Mouse (Mus musculus): ENCODE data around the gene Tom1. TPM values are rescaled to one million over a fixed set of nuclear protein-coding genes. Genes with fewer than 3 reads are reported as not detected.

Gene Tom1
- polyA plus RNA-seq, 1 experiment from 2014 or later, result 34.6 TPM

- Histone ChIP-seq H3K4me2 (ENCODE audit: low read depth, low read length) (peak overlapping the region; percentile 72), H3K27ac (ENCODE audit: low read depth, low read length) (peak overlapping the region; percentile 60), H3K9me3 (ENCODE audit: control insufficient read depth, low read length) (no peaks in the 10 kb centered on the region), H3K4me1 (ENCODE audit: control insufficient read depth, insufficient read depth, low read length) (peaks cover 8% of the 10 kb centered on the region; the same call in 1 of the 2 replicates), H3K9ac (replicated peaks; ENCODE audit: low read depth, low read length) (peak overlapping the region; percentile 55), H3K36me3 (ENCODE audit: control insufficient read depth, insufficient read depth, low read length) (no peaks in the 10 kb centered on the region; the same call in 1 of the 2 replicates), H3K4me3 (ENCODE audit: low read depth, low read length) (peak overlapping the region; percentile 66), H3K27me3 (ENCODE audit: control insufficient read depth, insufficient read depth, low read length) (no peaks in the 10 kb centered on the region)
- peak; percentile 10; the same call in 1 of the 2 replicates for ATAC-seq (ENCODE audit: low read depth)
- under 1% methylated on average over 17 of the region's 17 CpGs for WGBS
Observed at GRCm38 (mm10) chr8:75034285-75034684, 780 bp downstream of the Tom1 start.

GRCm38 (mm10) chr8:75035640-75036039 lies 2.1 kb downstream of the Tom1 start:
- peaks cover 8% of the 10 kb centered on the region; the same call in 1 of the 2 replicates for H3K4me1 ChIP-seq (ENCODE audit: control insufficient read depth, insufficient read depth, low read length)
- no peak for ATAC-seq (ENCODE audit: low read depth)
- H3K4me3 ChIP-seq (ENCODE audit: low read depth, low read length), result no peak overlapping the region
- no peaks in the 10 kb centered on the region for H3K9me3 ChIP-seq (ENCODE audit: control insufficient read depth, low read length)
- no peak overlapping the region for H3K27ac ChIP-seq (ENCODE audit: low read depth, low read length)
- no peak overlapping the region for H3K9ac ChIP-seq (replicated peaks; ENCODE audit: low read depth, low read length)
- no peaks in the 10 kb centered on the region for H3K27me3 ChIP-seq (ENCODE audit: control insufficient read depth, insufficient read depth, low read length)
- no peaks in the 10 kb centered on the region; the same call in 1 of the 2 replicates for H3K36me3 ChIP-seq (ENCODE audit: control insufficient read depth, insufficient read depth, low read length)
- no peak overlapping the region for H3K4me2 ChIP-seq (ENCODE audit: low read depth, low read length)

GRCm38 (mm10) chr8:75038497-75038896 lies 5.0 kb downstream of the Tom1 start:
- no peak overlapping the region for H3K4me3 ChIP-seq (ENCODE audit: low read depth, low read length)
- H3K36me3 ChIP-seq (ENCODE audit: control insufficient read depth, insufficient read depth, low read length), result no peaks in the 10 kb centered on the region
- H3K27me3 ChIP-seq (ENCODE audit: control insufficient read depth, insufficient read depth, low read length), result no peaks in the 10 kb centered on the region
- H3K9me3 ChIP-seq (ENCODE audit: control insufficient read depth, low read length), result no peaks in the 10 kb centered on the region
- ATAC-seq (ENCODE audit: low read depth), result no peak
- H3K4me2 ChIP-seq (ENCODE audit: low read depth, low read length), result no peak overlapping the region
- H3K4me1 ChIP-seq (ENCODE audit: control insufficient read depth, insufficient read depth, low read length), result peaks cover 4% of the 10 kb centered on the region; the same call in 1 of the 2 replicates
- H3K9ac ChIP-seq (replicated peaks; ENCODE audit: low read depth, low read length), result no peak overlapping the region
- no peak overlapping the region for H3K27ac ChIP-seq (ENCODE audit: low read depth, low read length)

GRCm38 (mm10) chr8:75039754-75040153 lies 6.2 kb downstream of the Tom1 start:
- no peak for ATAC-seq (ENCODE audit: low read depth)
- 80% methylated on average over 1 of the region's 1 CpGs for WGBS
- Histone ChIP-seq H3K27me3 (ENCODE audit: control insufficient read depth, insufficient read depth, low read length) (no peaks in the 10 kb centered on the region), H3K9me3 (ENCODE audit: control insufficient read depth, low read length) (no peaks in the 10 kb centered on the region), H3K4me1 (ENCODE audit: control insufficient read depth, insufficient read depth, low read length) (no peaks in the 10 kb centered on the region), H3K27ac (ENCODE audit: low read depth, low read length) (no peak overlapping the region), H3K9ac (replicated peaks; ENCODE audit: low read depth, low read length) (no peak overlapping the region), H3K36me3 (ENCODE audit: control insufficient read depth, insufficient read depth, low read length) (no peaks in the 10 kb centered on the region), H3K4me3 (ENCODE audit: low read depth, low read length) (no peak overlapping the region), H3K4me2 (ENCODE audit: low read depth, low read length) (no peak overlapping the region)

- H3K27me3 ChIP-seq (ENCODE audit: control insufficient read depth, insufficient read depth, low read length), result no peaks in the 10 kb centered on the region
- H3K4me1 ChIP-seq (ENCODE audit: control insufficient read depth, insufficient read depth, low read length), result no peaks in the 10 kb centered on the region
- H3K4me2 ChIP-seq (ENCODE audit: low read depth, low read length), result no peak overlapping the region
- H3K27ac ChIP-seq (ENCODE audit: low read depth, low read length), result no peak overlapping the region
- no peak overlapping the region for H3K4me3 ChIP-seq (ENCODE audit: low read depth, low read length)
- no peaks in the 10 kb centered on the region for H3K36me3 ChIP-seq (ENCODE audit: control insufficient read depth, insufficient read depth, low read length)
- WGBS, result 92% methylated on average over 2 of the region's 2 CpGs
- no peak for ATAC-seq (ENCODE audit: low read depth)
- no peaks in the 10 kb centered on the region for H3K9me3 ChIP-seq (ENCODE audit: control insufficient read depth, low read length)
- H3K9ac ChIP-seq (replicated peaks; ENCODE audit: low read depth, low read length), result no peak overlapping the region
Observed at GRCm38 (mm10) chr8:75042171-75042570, 8.7 kb downstream of the Tom1 start.

- Histone ChIP-seq H3K4me3 (ENCODE audit: low read depth, low read length) (no peak overlapping the region), H3K27ac (ENCODE audit: low read depth, low read length) (no peak overlapping the region), H3K4me2 (ENCODE audit: low read depth, low read length) (no peak overlapping the region), H3K9ac (replicated peaks; ENCODE audit: low read depth, low read length) (no peak overlapping the region), H3K9me3 (ENCODE audit: control insufficient read depth, low read length) (no peaks in the 10 kb centered on the region), H3K27me3 (ENCODE audit: control insufficient read depth, insufficient read depth, low read length) (no peaks in the 10 kb centered on the region), H3K4me1 (ENCODE audit: control insufficient read depth, insufficient read depth, low read length) (no peaks in the 10 kb centered on the region), H3K36me3 (ENCODE audit: control insufficient read depth, insufficient read depth, low read length) (no peaks in the 10 kb centered on the region)
- ATAC-seq (ENCODE audit: low read depth), result no peak
- WGBS, result 90% methylated on average over 1 of the region's 1 CpGs
Observed at GRCm38 (mm10) chr8:75042974-75043373, 9.5 kb downstream of the Tom1 start.

- ATAC-seq (ENCODE audit: low read depth), result no peak
- no peak overlapping the region for H3K4me2 ChIP-seq (ENCODE audit: low read depth, low read length)
- no peaks in the 10 kb centered on the region for H3K4me1 ChIP-seq (ENCODE audit: control insufficient read depth, insufficient read depth, low read length)
- WGBS, result 89% methylated on average over 1 of the region's 1 CpGs
- no peaks in the 10 kb centered on the region for H3K9me3 ChIP-seq (ENCODE audit: control insufficient read depth, low read length)
- no peaks in the 10 kb centered on the region for H3K27me3 ChIP-seq (ENCODE audit: control insufficient read depth, insufficient read depth, low read length)
- H3K27ac ChIP-seq (ENCODE audit: low read depth, low read length), result no peak overlapping the region
- H3K36me3 ChIP-seq (ENCODE audit: control insufficient read depth, insufficient read depth, low read length), result no peaks in the 10 kb centered on the region
- H3K4me3 ChIP-seq (ENCODE audit: low read depth, low read length), result no peak overlapping the region
- no peak overlapping the region for H3K9ac ChIP-seq (replicated peaks; ENCODE audit: low read depth, low read length)
Observed at GRCm38 (mm10) chr8:75046303-75046702, 12.8 kb downstream of the Tom1 start.

GRCm38 (mm10) chr8:75047784-75048183 lies 14.3 kb downstream of the Tom1 start:
- Histone ChIP-seq H3K27ac (ENCODE audit: low read depth, low read length) (no peak overlapping the region), H3K9me3 (ENCODE audit: control insufficient read depth, low read length) (no peaks in the 10 kb centered on the region), H3K9ac (replicated peaks; ENCODE audit: low read depth, low read length) (no peak overlapping the region), H3K36me3 (ENCODE audit: control insufficient read depth, insufficient read depth, low read length) (no peaks in the 10 kb centered on the region), H3K4me2 (ENCODE audit: low read depth, low read length) (no peak overlapping the region), H3K27me3 (ENCODE audit: control insufficient read depth, insufficient read depth, low read length) (no peaks in the 10 kb centered on the region), H3K4me3 (ENCODE audit: low read depth, low read length) (no peak overlapping the region), H3K4me1 (ENCODE audit: control insufficient read depth, insufficient read depth, low read length) (no peaks in the 10 kb centered on the region)
- ATAC-seq (ENCODE audit: low read depth), result no peak
- 92% methylated on average over 3 of the region's 3 CpGs for WGBS

DNA sequence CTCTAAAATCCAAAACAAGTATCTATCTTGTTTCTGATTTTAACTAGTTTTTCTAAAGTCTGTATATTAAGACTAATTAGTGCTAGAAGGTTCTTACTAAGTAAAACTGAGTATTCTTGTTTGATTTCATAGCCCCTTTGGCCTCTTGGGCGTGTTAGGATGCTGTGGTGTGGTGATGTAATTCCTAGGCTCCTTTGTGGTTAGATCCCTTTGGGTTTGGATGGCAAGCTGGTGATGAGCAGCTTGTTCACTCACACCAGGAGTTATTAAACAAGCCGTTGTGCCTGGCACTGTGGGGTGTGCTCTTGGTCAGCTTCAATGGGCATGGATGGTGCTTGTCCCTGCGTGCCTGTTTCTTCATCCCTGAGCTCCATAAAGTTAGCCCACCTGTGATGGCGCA lies 19.8 kb downstream of the Tom1 start:
- WGBS, result 93% methylated on average over 4 of the region's 4 CpGs
- ATAC-seq (ENCODE audit: low read depth), result no peak
- Histone ChIP-seq H3K9me3 (ENCODE audit: control insufficient read depth, low read length) (no peaks in the 10 kb centered on the region), H3K27me3 (ENCODE audit: control insufficient read depth, insufficient read depth, low read length) (no peaks in the 10 kb centered on the region), H3K9ac (replicated peaks; ENCODE audit: low read depth, low read length) (no peak overlapping the region), H3K4me1 (ENCODE audit: control insufficient read depth, insufficient read depth, low read length) (no peaks in the 10 kb centered on the region), H3K4me3 (ENCODE audit: low read depth, low read length) (no peak overlapping the region), H3K4me2 (ENCODE audit: low read depth, low read length) (no peak overlapping the region), H3K36me3 (ENCODE audit: control insufficient read depth, insufficient read depth, low read length) (no peaks in the 10 kb centered on the region), H3K27ac (ENCODE audit: low read depth, low read length) (no peak overlapping the region)

GRCm38 (mm10) chr8:75055673-75056072 lies 22.2 kb downstream of the Tom1 start:
- Histone ChIP-seq H3K36me3 (ENCODE audit: control insufficient read depth, insufficient read depth, low read length) (no peaks in the 10 kb centered on the region), H3K9me3 (ENCODE audit: control insufficient read depth, low read length) (no peaks in the 10 kb centered on the region), H3K27me3 (ENCODE audit: control insufficient read depth, insufficient read depth, low read length) (no peaks in the 10 kb centered on the region), H3K4me1 (ENCODE audit: control insufficient read depth, insufficient read depth, low read length) (no peaks in the 10 kb centered on the region), H3K4me2 (ENCODE audit: low read depth, low read length) (no peak overlapping the region), H3K4me3 (ENCODE audit: low read depth, low read length) (no peak overlapping the region), H3K27ac (ENCODE audit: low read depth, low read length) (no peak overlapping the region), H3K9ac (replicated peaks; ENCODE audit: low read depth, low read length) (no peak overlapping the region)
- 100% methylated on average over 2 of the region's 2 CpGs for WGBS
- no peak for ATAC-seq (ENCODE audit: low read depth)
